Comparison of ENCODE assay signal across 15 mouse cellular contexts in genomic region chr1:62829690-62830417, GRCm38 (mm10).
DNase-seq lines count a peak whose midpoint lies in the region; ATAC-seq lines count a peak whose summit lies in the region.
"Had no signal": no experiment of that assay in that cellular context is flagged by ENCODE, and none has a peak within 500 bp of the region (broad histone marks: within the 10 kb centered on the region; RNA-seq: fewer than 3 reads in every experiment).

No protein-coding gene starts in this region.

- DNase-seq in heart, adult 9 months (ENCODE audit: low spot score in 2 of 2), result no peak
- DNase-seq in 3T3-L1 (ENCODE audit: low read depth, low spot score) (peak; percentile 40), NIH3T3 (ENCODE audit: low read depth) (peak; percentile 52)
- peak; percentile 15 for DNase-seq in induced T-regulatory cell, adult 2 months (ENCODE audit: low read depth)
- no peak for DNase-seq in yolk sac, embryonic 10.5 days (ENCODE audit: low spot score)
- DNase-seq: cerebellum, postnatal 25 days; gastrocnemius, adult 2 months; kidney, postnatal 36 days; liver, postnatal 0 days had no signal

- no peaks in the 10 kb centered on the region for H3K9me3 ChIP-seq in heart, embryonic 15.5 days (replicated peaks)
- no peaks in the 10 kb centered on the region for H3K9me3 ChIP-seq in hindbrain, embryonic 13.5 days

- peak overlapping the region; percentile 9 for H3K27ac ChIP-seq in heart, embryonic 15.5 days
- H3K27ac ChIP-seq in hindbrain, embryonic 13.5 days, result no peak overlapping the region
- H3K27ac ChIP-seq: forebrain, embryonic 13.5 days; gastrocnemius, adult 2 months; midbrain, embryonic 12.5 days; stomach, postnatal 0 days had no signal

- H3K36me3 ChIP-seq in heart, embryonic 15.5 days, result no peaks in the 10 kb centered on the region
- H3K36me3 ChIP-seq in hindbrain, embryonic 13.5 days, result peaks cover 4% of the 10 kb centered on the region; the same call in 1 of the 2 replicates
- H3K36me3 ChIP-seq: midbrain, embryonic 12.5 days had no signal

- H3K4me1 ChIP-seq in heart, embryonic 15.5 days (replicated peaks), result peaks cover 30% of the 10 kb centered on the region
- peaks cover 17% of the 10 kb centered on the region for H3K4me1 ChIP-seq in hindbrain, embryonic 13.5 days (replicated peaks)
- H3K4me1 ChIP-seq: forebrain, embryonic 13.5 days had no signal

- 31% methylated on average over 4 of the region's 4 CpGs for WGBS in heart, embryonic 15.5 days
- 85% methylated on average over 4 of the region's 4 CpGs for WGBS in hindbrain, embryonic 13.5 days

- no peak overlapping the region for H3K4me3 ChIP-seq in heart, embryonic 15.5 days
- H3K4me3 ChIP-seq in hindbrain, embryonic 13.5 days, result no peak overlapping the region
- H3K4me3 ChIP-seq: forebrain, embryonic 13.5 days; gastrocnemius, adult 2 months; midbrain, embryonic 12.5 days had no signal

- H3K27me3 ChIP-seq in heart, embryonic 15.5 days, result no peaks in the 10 kb centered on the region
- no peaks in the 10 kb centered on the region for H3K27me3 ChIP-seq in hindbrain, embryonic 13.5 days
- H3K27me3 ChIP-seq: forebrain, embryonic 13.5 days; midbrain, embryonic 12.5 days had no signal

- no peak overlapping the region for H3K4me2 ChIP-seq in heart, embryonic 15.5 days
- no peak overlapping the region for H3K4me2 ChIP-seq in hindbrain, embryonic 13.5 days
- H3K4me2 ChIP-seq: forebrain, embryonic 13.5 days; midbrain, embryonic 12.5 days had no signal

- H3K9ac ChIP-seq in heart, embryonic 15.5 days, result no peak overlapping the region
- no peak overlapping the region for H3K9ac ChIP-seq in hindbrain, embryonic 13.5 days
- H3K9ac ChIP-seq: forebrain, embryonic 13.5 days; liver, postnatal 0 days; midbrain, embryonic 12.5 days had no signal

- 0 out of 2 replicates have a peak, but pooled peaks have one; percentile 25 for ATAC-seq in heart, embryonic 15.5 days (replicated peaks; ENCODE audit: insufficient number of reproducible peaks, insufficient read depth, low FRiP score, low read depth)
- no peak for ATAC-seq in hindbrain, embryonic 13.5 days (ENCODE audit: low FRiP score)
- ATAC-seq: activated CD4-positive, CD25-positive, alpha-beta regulatory T cell, adult 4 months; forebrain, embryonic 13.5 days; liver, postnatal 0 days had no signal

Comparison
In these comparisons a context has a peak if more than half of its experiments do, and no peak if none do; other contexts are left out.
1. DNase-seq: peak in 3T3-L1 (single experiment), NIH3T3 (single experiment) and induced T-regulatory cell, adult 2 months (single experiment); none in heart, adult 9 months (0 of 2) and yolk sac, embryonic 10.5 days (single experiment).